Mouse (Mus musculus): ENCODE data around the gene Fbxo28. TPM values are rescaled to one million over a fixed set of nuclear protein-coding genes. Genes with fewer than 3 reads are reported as not detected.

Gene Fbxo28
- polyA plus RNA-seq, 1 experiment from 2014 or later: 24.2 TPM

GRCm38 (mm10) chr1:182282091-182283075, 59.0 kb downstream of the Fbxo28 start, which contains the start of gene Degs1:
Gene Degs1 (minus strand): TSS chr1:182282804.
- peak within 1 kb of the TSS; percentile 83 for H3K9ac ChIP-seq
- H3K4me1 ChIP-seq (replicated peaks): peaks cover 29% of the 10 kb centered on the region
- H3K36me3 ChIP-seq: peaks cover 15% of the 10 kb centered on the region
- H3K27me3 ChIP-seq: 0 out of 2 replicates have a peak, but pooled peaks cover 4% of the 10 kb centered on the region
- peak; percentile 93 for ATAC-seq (ENCODE audit: low FRiP score, low read depth)
- no peaks in the 10 kb centered on the region for H3K9me3 ChIP-seq
- peak within 1 kb of the TSS; percentile 71 for H3K4me3 ChIP-seq
- H3K4me2 ChIP-seq: peak within 1 kb of the TSS; percentile 79
- under 1% methylated on average over 76 of the region's 94 CpGs for whole genome bisulfite sequencing
- H3K27ac ChIP-seq (replicated peaks): peak within 1 kb of the TSS; percentile 87

- ATAC-seq (ENCODE audit: low FRiP score, low read depth): no peak
Measured at GRCm38 (mm10) chr1:182281251-182281711, 60.1 kb downstream of the Fbxo28 start.

GRCm38 (mm10) chr1:182280577-182280976, 60.9 kb downstream of the Fbxo28 start:
- peak overlapping the region; percentile 79 for H3K4me2 ChIP-seq
- no peak overlapping the region for H3K9ac ChIP-seq
- H3K4me3 ChIP-seq: peak overlapping the region; percentile 71
- no peak overlapping the region for H3K27ac ChIP-seq (replicated peaks)
- no peaks in the 10 kb centered on the region for H3K9me3 ChIP-seq
- 48% methylated on average over 11 of the region's 11 CpGs for WGBS
- H3K4me1 ChIP-seq (replicated peaks): peaks cover 29% of the 10 kb centered on the region
- H3K36me3 ChIP-seq: peaks cover 30% of the 10 kb centered on the region
- 0 out of 2 replicates have a peak, but pooled peaks cover 4% of the 10 kb centered on the region for H3K27me3 ChIP-seq
- ATAC-seq (ENCODE audit: low FRiP score, low read depth): no peak

More at GRCm38 (mm10) chr1:182281251-182281711, 60.1 kb downstream of the Fbxo28 start:
- peak overlapping the region; percentile 79 for H3K4me2 ChIP-seq
- H3K4me3 ChIP-seq: peak overlapping the region; percentile 71
- H3K9ac ChIP-seq: peak overlapping the region; percentile 17; the same call in 1 of the 2 replicates
- peaks cover 29% of the 10 kb centered on the region for H3K4me1 ChIP-seq (replicated peaks)
- 17% methylated on average over 9 of the region's 9 CpGs for WGBS
- 0 out of 2 replicates have a peak, but pooled peaks cover 4% of the 10 kb centered on the region for H3K27me3 ChIP-seq
- H3K27ac ChIP-seq (replicated peaks): no peak overlapping the region
- peaks cover 26% of the 10 kb centered on the region for H3K36me3 ChIP-seq
- H3K9me3 ChIP-seq: no peaks in the 10 kb centered on the region

- Histone ChIP-seq H3K4me3 (no peak overlapping the region), H3K9ac (no peak overlapping the region), H3K4me1 (replicated peaks) (peaks cover 29% of the 10 kb centered on the region), H3K36me3 (peaks cover 30% of the 10 kb centered on the region), H3K27ac (replicated peaks) (no peak overlapping the region), H3K4me2 (peak overlapping the region; percentile 79), H3K27me3 (0 out of 2 replicates have a peak, but pooled peaks cover 4% of the 10 kb centered on the region), H3K9me3 (no peaks in the 10 kb centered on the region)
- no peak for ATAC-seq (ENCODE audit: low FRiP score, low read depth)
- 76% methylated on average over 6 of the region's 6 CpGs for WGBS
Measured at GRCm38 (mm10) chr1:182280046-182280445, 61.4 kb downstream of the Fbxo28 start.

- Histone ChIP-seq H3K4me2 (no peak overlapping the region), H3K4me3 (no peak overlapping the region), H3K36me3 (peaks cover 30% of the 10 kb centered on the region), H3K27ac (replicated peaks) (no peak overlapping the region), H3K9ac (no peak overlapping the region), H3K27me3 (0 out of 2 replicates have a peak, but pooled peaks cover 4% of the 10 kb centered on the region), H3K4me1 (replicated peaks) (peaks cover 29% of the 10 kb centered on the region), H3K9me3 (no peaks in the 10 kb centered on the region)
- ATAC-seq (ENCODE audit: low FRiP score, low read depth): no peak
- 95% methylated on average over 4 of the region's 4 CpGs for WGBS
Measured at GRCm38 (mm10) chr1:182279436-182279835, 62.0 kb downstream of the Fbxo28 start.

- ATAC-seq (ENCODE audit: low FRiP score, low read depth): no peak
- H3K4me3 ChIP-seq: no peak overlapping the region
- no peak overlapping the region for H3K27ac ChIP-seq (replicated peaks)
- H3K4me1 ChIP-seq (replicated peaks): peaks cover 3% of the 10 kb centered on the region
- no peak overlapping the region for H3K9ac ChIP-seq
- peaks cover 34% of the 10 kb centered on the region for H3K36me3 ChIP-seq
- no peaks in the 10 kb centered on the region for H3K27me3 ChIP-seq
- 94% methylated on average over 6 of the region's 6 CpGs for WGBS
- no peak overlapping the region for H3K4me2 ChIP-seq
- H3K9me3 ChIP-seq: no peaks in the 10 kb centered on the region
Measured at GRCm38 (mm10) chr1:182275109-182275508, 66.3 kb downstream of the Fbxo28 start.

GRCm38 (mm10) chr1:182271632-182272031, 69.8 kb downstream of the Fbxo28 start:
- H3K9ac ChIP-seq: no peak overlapping the region
- 86% methylated on average over 5 of the region's 5 CpGs for WGBS
- no peaks in the 10 kb centered on the region for H3K4me1 ChIP-seq (replicated peaks)
- no peak overlapping the region for H3K4me2 ChIP-seq
- no peaks in the 10 kb centered on the region for H3K27me3 ChIP-seq
- no peak overlapping the region for H3K4me3 ChIP-seq
- ATAC-seq (ENCODE audit: low FRiP score, low read depth): no peak
- H3K36me3 ChIP-seq: peaks cover 12% of the 10 kb centered on the region; the same call in 1 of the 2 replicates
- H3K27ac ChIP-seq (replicated peaks): no peak overlapping the region
- H3K9me3 ChIP-seq: no peaks in the 10 kb centered on the region

GRCm38 (mm10) chr1:182271130-182271529, 70.3 kb downstream of the Fbxo28 start:
- no peaks in the 10 kb centered on the region for H3K4me1 ChIP-seq (replicated peaks)

GRCm38 (mm10) chr1:182268317-182268716, 73.1 kb downstream of the Fbxo28 start:
- ATAC-seq (ENCODE audit: low FRiP score, low read depth): no peak
- 43% methylated on average over 4 of the region's 4 CpGs for WGBS
- Histone ChIP-seq H3K9me3 (no peaks in the 10 kb centered on the region), H3K36me3 (peaks cover 4% of the 10 kb centered on the region; the same call in 1 of the 2 replicates), H3K27me3 (no peaks in the 10 kb centered on the region), H3K27ac (replicated peaks) (no peak overlapping the region), H3K9ac (no peak overlapping the region), H3K4me2 (no peak overlapping the region), H3K4me1 (replicated peaks) (no peaks in the 10 kb centered on the region), H3K4me3 (no peak overlapping the region)

More at GRCm38 (mm10) chr1:182271130-182271529, 70.3 kb downstream of the Fbxo28 start:
- H3K36me3 ChIP-seq: peaks cover 9% of the 10 kb centered on the region; the same call in 1 of the 2 replicates
- ATAC-seq (ENCODE audit: low FRiP score, low read depth): no peak
- no peak overlapping the region for H3K4me3 ChIP-seq
- no peak overlapping the region for H3K9ac ChIP-seq
- no peak overlapping the region for H3K27ac ChIP-seq (replicated peaks)
- WGBS: 86% methylated on average over 5 of the region's 5 CpGs
- H3K27me3 ChIP-seq: no peaks in the 10 kb centered on the region
- H3K4me2 ChIP-seq: no peak overlapping the region
- H3K9me3 ChIP-seq: no peaks in the 10 kb centered on the region

GRCm38 (mm10) chr1:182266028-182266525, 75.4 kb downstream of the Fbxo28 start:
- Histone ChIP-seq H3K4me3 (no peak overlapping the region), H3K9ac (no peak overlapping the region), H3K4me1 (replicated peaks) (no peaks in the 10 kb centered on the region), H3K36me3 (no peaks in the 10 kb centered on the region), H3K27ac (replicated peaks) (no peak overlapping the region), H3K4me2 (no peak overlapping the region), H3K27me3 (no peaks in the 10 kb centered on the region), H3K9me3 (no peaks in the 10 kb centered on the region)
- WGBS: 96% methylated on average over 11 of the region's 11 CpGs
- ATAC-seq (ENCODE audit: low FRiP score, low read depth): no peak

Data from hindbrain, embryonic 15.5 days (tissue).